13 mouse cellular contexts compared by ENCODE assay signal in genomic region chr15:85479365-85479764, GRCm38 (mm10). TPM values are rescaled to one million over a fixed set of nuclear protein-coding genes. Genes with fewer than 3 reads are reported as not detected.
DNase-seq lines count a peak whose midpoint lies in the region; ATAC-seq and TF ChIP-seq lines count a peak whose summit lies in the region.
"Had no signal": no experiment of that assay in that cellular context is flagged by ENCODE, and none has a peak within 500 bp of the region (broad histone marks: within the 10 kb centered on the region; RNA-seq: fewer than 3 reads in every experiment).

No protein-coding gene starts in this region.

- peak; percentile 86 for DNase-seq in heart, adult 11 months
- no peak for DNase-seq in heart, adult 8-10 months (ENCODE audit: low spot score)
- peak; percentile 14 for DNase-seq in 3T3-L1 (ENCODE audit: low read depth, low spot score)
- peak; percentile 94 for DNase-seq in Muller cell, postnatal 12 days (ENCODE audit: inconsistent ontology term)
- DNase-seq in lung, postnatal 0 days (ENCODE audit: low spot score), result peak; percentile 70
- DNase-seq in spleen, postnatal 4 days (ENCODE audit: low spot score in 2 of 2), result no peak
- DNase-seq: kidney, postnatal 36 days; right cerebral cortex, adult 18-20 months had no signal

- 57% methylated on average over 12 of the region's 12 CpGs for WGBS in lung, postnatal 0 days
- WGBS in forebrain, embryonic 13.5 days, result 69% methylated on average over 12 of the region's 12 CpGs
- 82% methylated on average over 12 of the region's 12 CpGs for WGBS in kidney, embryonic 14.5 days

- ATAC-seq in lung, postnatal 0 days, result peak; percentile 75
- no peak for ATAC-seq in forebrain, embryonic 13.5 days
- ATAC-seq in kidney, embryonic 14.5 days (ENCODE audit: low FRiP score, low TSS enrichment), result no peak

- peak; percentile 66; the same call in 1 of the 2 replicates for TF ChIP-seq EP300 in lung, postnatal 0 days (IDR thresholded peaks at IDR 0.05)

- no peaks in the 10 kb centered on the region for H3K36me3 ChIP-seq in lung, postnatal 0 days (ENCODE audit: insufficient read depth, low read length)
- no peaks in the 10 kb centered on the region for H3K36me3 ChIP-seq in forebrain, embryonic 13.5 days (ENCODE audit: poor library complexity, severe bottlenecking)
- H3K36me3 ChIP-seq in kidney, embryonic 14.5 days (ENCODE audit: control insufficient read depth, insufficient read depth, low read length), result no peaks in the 10 kb centered on the region
- H3K36me3 ChIP-seq: heart, embryonic 13.5 days had no signal

- no peaks in the 10 kb centered on the region for H3K27me3 ChIP-seq in lung, postnatal 0 days (replicated peaks; ENCODE audit: insufficient read depth, low read length)
- peaks cover 3% of the 10 kb centered on the region; the same call in 1 of the 2 replicates for H3K27me3 ChIP-seq in forebrain, embryonic 13.5 days
- H3K27me3 ChIP-seq in kidney, embryonic 14.5 days (ENCODE audit: control insufficient read depth, insufficient read depth, low read length), result no peaks in the 10 kb centered on the region

- H3K9me3 ChIP-seq in lung, postnatal 0 days (ENCODE audit: low read length), result no peaks in the 10 kb centered on the region
- H3K9me3 ChIP-seq in forebrain, embryonic 13.5 days (replicated peaks), result peaks cover 4% of the 10 kb centered on the region; the same call in 1 of the 2 replicates
- H3K9me3 ChIP-seq in kidney, embryonic 14.5 days (ENCODE audit: control insufficient read depth, low read length), result no peaks in the 10 kb centered on the region
- H3K9me3 ChIP-seq: heart, embryonic 13.5 days had no signal

- no peak overlapping the region for H3K4me2 ChIP-seq in lung, postnatal 0 days (replicated peaks; ENCODE audit: low read depth, low read length)
- H3K4me2 ChIP-seq in forebrain, embryonic 13.5 days, result no peak overlapping the region
- no peak overlapping the region for H3K4me2 ChIP-seq in kidney, embryonic 14.5 days (replicated peaks; ENCODE audit: low read depth, low read length)
- H3K4me2 ChIP-seq: heart, embryonic 13.5 days had no signal

- H3K27ac ChIP-seq in lung, postnatal 0 days (ENCODE audit: low read length), result no peak overlapping the region
- H3K27ac ChIP-seq in forebrain, embryonic 13.5 days, result no peak overlapping the region
- no peak overlapping the region for H3K27ac ChIP-seq in kidney, embryonic 14.5 days (ENCODE audit: low read depth, low read length)
- H3K27ac ChIP-seq: heart, embryonic 13.5 days had no signal

- H3K4me3 ChIP-seq in lung, postnatal 0 days (ENCODE audit: low read depth, low read length), result no peak overlapping the region
- no peak overlapping the region for H3K4me3 ChIP-seq in forebrain, embryonic 13.5 days
- no peak overlapping the region for H3K4me3 ChIP-seq in kidney, embryonic 14.5 days (ENCODE audit: low read length)
- H3K4me3 ChIP-seq: heart, embryonic 13.5 days had no signal

- TF ChIP-seq CTCF in lung, postnatal 0 days (IDR thresholded peaks at IDR 0.05), result no peak

- H3K9ac ChIP-seq in lung, postnatal 0 days (replicated peaks; ENCODE audit: low read depth), result no peak overlapping the region
- H3K9ac ChIP-seq in forebrain, embryonic 13.5 days, result no peak overlapping the region
- H3K9ac ChIP-seq in kidney, embryonic 14.5 days (ENCODE audit: low read depth, low read length), result no peak overlapping the region
- H3K9ac ChIP-seq: heart, embryonic 13.5 days had no signal

- H3K4me1 ChIP-seq in lung, postnatal 0 days (ENCODE audit: insufficient read depth, low read depth, low read length), result no peaks in the 10 kb centered on the region
- H3K4me1 ChIP-seq in forebrain, embryonic 13.5 days, result peaks cover 34% of the 10 kb centered on the region
- no peaks in the 10 kb centered on the region for H3K4me1 ChIP-seq in kidney, embryonic 14.5 days (ENCODE audit: control insufficient read depth, insufficient read depth, low read length)
- H3K4me1 ChIP-seq: heart, embryonic 13.5 days had no signal

RNA-seq across cellular contexts. Expression of gene 7530416G11Rik, which starts 23.7 kb away (rescaled TPM):
- not detected for total RNA-seq in heart, adult 8-10 months (2022)
- polyA plus RNA-seq in lung, postnatal 0 days (2015; fragmentation: Nextera tagmentation; extraction: Ambion mirVana), result not detected in 2 replicates
- not detected in 2 replicates for polyA plus RNA-seq in forebrain, embryonic 13.5 days (2015; fragmentation: Nextera tagmentation; extraction: Ambion mirVana)
- polyA plus RNA-seq in kidney, embryonic 14.5 days (2014; fragmentation: Nextera tagmentation; extraction: Ambion mirVana), result not detected in 2 replicates
- total RNA-seq: ES-E14; left cerebral cortex, postnatal 25 days had no signal
- polyA plus RNA-seq: heart, embryonic 13.5 days had no signal

Comparison
In these comparisons a context has a peak if more than half of its experiments do, and no peak if none do; other contexts are left out.
1. DNase-seq: peak in heart, adult 11 months (single experiment), 3T3-L1 (single experiment), Muller cell, postnatal 12 days (single experiment) and lung, postnatal 0 days (single experiment); none in heart, adult 8-10 months (single experiment) and spleen, postnatal 4 days (0 of 2).